Mouse (Mus musculus) kidney, adult 2 months (tissue): ENCODE measurements around the gene Abtb2. TPM values are rescaled to one million over a fixed set of nuclear protein-coding genes. Genes with fewer than 3 reads are reported as not detected.

Source experiments
- DNase-seq: peaks from one replicate; pipeline ENCODE4 v3.0.0; 2021
- H3K27ac ChIP-seq: fragments of 200-500 bp; 2 replicates; pipeline ENCODE4 v1.5.1; 2012; ENCODE audit warnings: low read depth, low read length, control low read depth, inconsistent platforms; ENCODE audit not compliant: insufficient read depth
- H3K27me3 ChIP-seq: fragments of 200-500 bp; replicated peaks from 2 replicates; pipeline ENCODE4 v1.6.1; 2012; ENCODE audit warnings: mild to moderate bottlenecking, moderate library complexity, low read length, inconsistent platforms; ENCODE audit not compliant: control insufficient read depth, insufficient read depth
- H3K36me3 ChIP-seq: fragments of 200-500 bp; 2 replicates; pipeline ENCODE4 v1.6.1; 2012; ENCODE audit warnings: mild to moderate bottlenecking, moderate library complexity, low read length, inconsistent platforms; ENCODE audit not compliant: control insufficient read depth, insufficient read depth
- H3K4me1 ChIP-seq: fragments of 200-500 bp; 2 replicates; pipeline ENCODE4 v1.6.1; 2011; ENCODE audit warnings: low read length; ENCODE audit not compliant: control insufficient read depth, insufficient read depth
- H3K4me3 ChIP-seq: fragments of 200-500 bp; 2 replicates; pipeline ENCODE4 v1.5.1; 2011; ENCODE audit warnings: mild to moderate bottlenecking, low read depth, low read length, control low read depth; ENCODE audit not compliant: insufficient read depth
- CTCF ChIP-seq: fragments of 200-500 bp; conservative IDR thresholded peaks from 2 replicates; pipeline ENCODE4 v1.5.1; 2011; ENCODE audit warnings: low read depth, mild to moderate bottlenecking, control low read depth, low read length, moderate library complexity, mixed read lengths; ENCODE audit not compliant: insufficient read depth, insufficient read length
- POLR2A ChIP-seq: fragments of 200-500 bp; IDR thresholded peaks from one replicate; pipeline ENCODE4 v1.6.1; 2011; ENCODE audit warnings: low read depth, low read length, control low read depth
- WGBS: fragments of 180-500 bp; shearing (Covaris S2); methylation state at CpG from one replicate; pipeline ENCODE4 v1.1.7; 2018; 5-methylcytosine and 5-hydroxymethylcytosine counted together
- polyA plus RNA-seq: library from polyadenylated mRNA; depleted of rRNA; stranded (reverse); fragments of >200 nt; gene quantifications from 2 replicates; pipeline ENCODE4 v1.2.3, GENCODE M21; 2012

Abtb2 gene
- polyA plus RNA-seq, 1 experiment, result 11.6 TPM

DNA sequence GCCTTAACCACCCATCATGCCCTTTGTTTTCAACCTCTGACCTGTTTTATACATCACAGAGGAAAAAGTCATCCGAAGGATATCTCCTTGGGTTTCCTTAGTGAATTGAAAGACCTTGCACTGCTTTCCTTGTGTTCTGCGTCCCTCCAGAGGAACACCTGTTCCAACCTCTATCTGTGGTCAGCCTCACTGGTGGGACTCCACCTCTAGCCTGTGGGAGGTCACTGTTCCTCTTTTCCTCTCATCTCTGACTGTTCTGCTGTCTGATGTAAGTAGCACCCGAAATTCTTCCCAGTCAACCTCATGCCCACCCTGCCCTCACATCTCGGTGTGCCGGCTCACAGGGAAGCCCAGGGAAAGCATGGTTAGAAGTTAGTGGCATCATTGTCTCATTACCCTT is 48.9 kb downstream of the Abtb2 start:
- no peak for TF ChIP-seq POLR2A
- no peak for TF ChIP-seq CTCF
- Histone ChIP-seq H3K4me3 (no peak overlapping the region), H3K27ac (no peak overlapping the region), H3K36me3 (no peaks in the 10 kb centered on the region), H3K4me1 (peaks cover 3% of the 10 kb centered on the region; the same call in 1 of the 2 replicates), H3K27me3 (no peaks in the 10 kb centered on the region)
- no peak for DNase-seq
- 87% methylated on average over 5 of the region's 5 CpGs for WGBS

GRCm38 (mm10) chr2:103618407-103618806 is 52.3 kb downstream of the Abtb2 start:
- Histone ChIP-seq H3K4me3 (no peak overlapping the region), H3K27ac (no peak overlapping the region), H3K4me1 (peaks cover 3% of the 10 kb centered on the region; the same call in 1 of the 2 replicates), H3K36me3 (no peaks in the 10 kb centered on the region), H3K27me3 (no peaks in the 10 kb centered on the region)
- TF ChIP-seq CTCF (no peak), POLR2A (no peak)
- no peak for DNase-seq

GRCm38 (mm10) chr2:103622950-103623349 is 56.8 kb downstream of the Abtb2 start:
- no peak for TF ChIP-seq POLR2A
- no peak for TF ChIP-seq CTCF
- no peak for DNase-seq

GRCm38 (mm10) chr2:103625349-103625932 is 59.3 kb downstream of the Abtb2 start:
- peak; percentile 53 for DNase-seq
- no peak overlapping the region for H3K4me3 ChIP-seq
- no peaks in the 10 kb centered on the region for H3K36me3 ChIP-seq
- 53% methylated on average over 7 of the region's 7 CpGs for WGBS
- H3K27ac ChIP-seq, result no peak overlapping the region
- H3K4me1 ChIP-seq, result no peaks in the 10 kb centered on the region
- no peaks in the 10 kb centered on the region for H3K27me3 ChIP-seq
- TF ChIP-seq POLR2A, result no peak
- TF ChIP-seq CTCF, result no peak

More at GRCm38 (mm10) chr2:103622950-103623349, 56.8 kb downstream of the Abtb2 start:
- Histone ChIP-seq H3K4me1 (no peaks in the 10 kb centered on the region), H3K27ac (no peak overlapping the region), H3K36me3 (no peaks in the 10 kb centered on the region), H3K27me3 (no peaks in the 10 kb centered on the region), H3K4me3 (no peak overlapping the region)
- WGBS, result 76% methylated on average over 4 of the region's 4 CpGs

- TF ChIP-seq CTCF, result no peak
- no peak for TF ChIP-seq POLR2A
- Histone ChIP-seq H3K27ac (no peak overlapping the region), H3K36me3 (no peaks in the 10 kb centered on the region), H3K4me1 (peaks cover under 1% of the 10 kb centered on the region; the same call in 1 of the 2 replicates), H3K4me3 (no peak overlapping the region), H3K27me3 (no peaks in the 10 kb centered on the region)
- DNase-seq, result no peak
- WGBS, result 78% methylated on average over 7 of the region's 7 CpGs
Measured at GRCm38 (mm10) chr2:103627101-103627500, 61.0 kb downstream of the Abtb2 start.

GRCm38 (mm10) chr2:103629956-103630355 is 63.8 kb downstream of the Abtb2 start:
- 81% methylated on average over 5 of the region's 5 CpGs for WGBS
- Histone ChIP-seq H3K4me1 (peaks cover 8% of the 10 kb centered on the region), H3K27me3 (no peaks in the 10 kb centered on the region), H3K36me3 (no peaks in the 10 kb centered on the region), H3K27ac (no peak overlapping the region), H3K4me3 (no peak overlapping the region)
- DNase-seq, result no peak
- TF ChIP-seq CTCF, result no peak
- TF ChIP-seq POLR2A, result no peak

DNA sequence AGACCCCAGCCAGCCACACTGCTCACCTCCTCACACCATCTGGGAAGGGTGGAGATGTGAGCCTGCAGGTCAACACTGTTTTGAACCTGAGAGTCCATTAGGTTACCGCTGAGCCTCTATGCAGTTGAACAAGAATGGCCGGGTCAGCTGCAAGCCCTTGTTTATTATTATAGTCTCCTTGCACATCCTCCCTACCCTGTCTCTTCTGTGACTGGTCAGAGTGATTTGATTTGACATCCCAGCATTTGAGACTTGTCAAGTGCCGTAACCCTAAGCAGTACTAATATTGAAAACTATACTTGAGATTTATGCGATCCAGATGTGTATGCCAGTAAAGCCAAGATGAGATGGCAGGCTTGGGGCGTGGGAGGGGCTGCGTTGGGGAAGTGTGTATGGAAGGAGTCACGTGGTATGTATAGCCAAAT is 65.2 kb downstream of the Abtb2 start:
- WGBS, result 59% methylated on average over 7 of the region's 7 CpGs
- Histone ChIP-seq H3K27me3 (no peaks in the 10 kb centered on the region), H3K4me1 (peaks cover 8% of the 10 kb centered on the region), H3K36me3 (no peaks in the 10 kb centered on the region), H3K4me3 (no peak overlapping the region), H3K27ac (no peak overlapping the region)
- no peak for DNase-seq
- TF ChIP-seq POLR2A (no peak), CTCF (no peak)
